Mouse (Mus musculus) CH12.LX (cell line): ENCODE measurements at regions not wholly inside any gene's neighbourhood (a gene's known extent, or its start where the extent isn't known, plus 50 kb on each side); places are given as distances from the start of the nearest gene placed in this dataset.

Experiments
- DNase-seq: peaks from one replicate; pipeline ENCODE4 v3.0.0-alpha.2; 2013; ENCODE audit errors: extremely low read depth
- H3K27ac ChIP-seq: 2 replicates; pipeline ENCODE4 v1.5.1; 2012; ENCODE audit warnings: low read depth, mild to moderate bottlenecking, control low read depth, moderate library complexity; ENCODE audit not compliant: insufficient read depth
- H3K27me3 ChIP-seq: replicated peaks from 2 replicates; pipeline ENCODE3; 2012; ENCODE audit warnings: inconsistent platforms
- H3K36me3 ChIP-seq, 2 experiments: replicated peaks in 1 of 2; 2 replicates each; pipeline versions ENCODE3 to v1.6.1; 2012; ENCODE audit warnings: inconsistent platforms in 1 of 2, low read length in 1 of 2, mild to moderate bottlenecking in 1 of 2, mixed read lengths in 1 of 2, moderate library complexity in 1 of 2; ENCODE audit not compliant: control insufficient read depth in 1 of 2, insufficient read depth in 1 of 2
- H3K4me1 ChIP-seq, 2 experiments: 2 replicates each; pipeline ENCODE4 v1.6.1; 2012; ENCODE audit warnings: inconsistent platforms in 1 of 2, moderate library complexity in 1 of 2; ENCODE audit not compliant: insufficient read depth in 2 of 2, control insufficient read depth in 1 of 2
- H3K4me2 ChIP-seq: 2 replicates; pipeline ENCODE4 v1.6.1; 2012; ENCODE audit warnings: low read depth, mild to moderate bottlenecking, control low read depth; ENCODE audit not compliant: poor library complexity, insufficient read depth, severe bottlenecking
- H3K4me3 ChIP-seq, 3 experiments: fragments of 150-350 bp in 1 of 3; sonication (generic) in 1 of 3; replicated peaks in 1 of 3; 2 replicates each; pipeline versions ENCODE3 to v1.5.1; 2011 to 2012; ENCODE audit warnings: low read depth in 2 of 3, low read length in 2 of 3, mild to moderate bottlenecking in 2 of 3, moderate library complexity in 2 of 3, control low read depth in 1 of 3, improper control_type of control experiment in 1 of 3, inconsistent platforms in 1 of 3, mixed read lengths in 1 of 3; ENCODE audit not compliant: poor library complexity in 1 of 3
- H3K79me2 ChIP-seq: replicated peaks from 2 replicates; pipeline ENCODE4 v1.6.1; 2012; ENCODE audit warnings: mild to moderate bottlenecking, moderate library complexity; ENCODE audit not compliant: control insufficient read depth, poor library complexity, insufficient read depth, severe bottlenecking; ENCODE audit errors: extremely low read depth
- H3K9ac ChIP-seq: 2 replicates; pipeline ENCODE4 v1.6.1; 2012; ENCODE audit warnings: low read depth, mild to moderate bottlenecking, control low read depth, moderate library complexity; ENCODE audit not compliant: insufficient read depth
- H3K9me3 ChIP-seq: replicated peaks from 2 replicates; pipeline ENCODE3; 2012; ENCODE audit warnings: low read length, inconsistent platforms, mixed read lengths
- BHLHE40 ChIP-seq: IDR thresholded peaks from 2 replicates; pipeline ENCODE4 v1.6.1; 2011; ENCODE audit warnings: mild to moderate bottlenecking, low read depth, low read length, improper control_type of control experiment
- CTCF ChIP-seq, 2 experiments: IDR thresholded peaks in 1 of 2; conservative IDR thresholded peaks in 1 of 2; 2 replicates each; pipeline ENCODE4 v1.5.1; 2011 to 2012; ENCODE audit warnings: low read depth in 2 of 2, low read length in 2 of 2, improper control_type of control experiment in 1 of 2, inconsistent platforms in 1 of 2, mild to moderate bottlenecking in 1 of 2, moderate library complexity in 1 of 2
- EP300 ChIP-seq: IDR thresholded peaks from 2 replicates; pipeline ENCODE4 v1.6.1; 2011; ENCODE audit warnings: low read length, improper control_type of control experiment
- IRF4 ChIP-seq: IDR thresholded peaks from 2 replicates; pipeline ENCODE4 v1.6.1; 2014; ENCODE audit warnings: low read depth, mild to moderate bottlenecking, inconsistent platforms, low read length, improper control_type of control experiment
- MEF2A ChIP-seq: IDR thresholded peaks from 2 replicates; pipeline ENCODE4 v1.6.1; 2014; ENCODE audit warnings: low read depth, mild to moderate bottlenecking, inconsistent platforms, low read length, improper control_type of control experiment, borderline replicate concordance
- MXI1 ChIP-seq: IDR thresholded peaks from 2 replicates; pipeline ENCODE4 v1.6.1; 2011; ENCODE audit warnings: mild to moderate bottlenecking, low read depth, low read length, improper control_type of control experiment
- MYC ChIP-seq: IDR thresholded peaks from 2 replicates; pipeline ENCODE4 v1.6.1; 2011; ENCODE audit warnings: low read depth, mild to moderate bottlenecking, improper control_type of control experiment, low read length
- NRF1 ChIP-seq: IDR thresholded peaks from 2 replicates; pipeline ENCODE4 v1.6.1; 2014; ENCODE audit warnings: low read depth, mild to moderate bottlenecking, inconsistent platforms, low read length, improper control_type of control experiment, moderate library complexity
- SMC3 ChIP-seq: IDR thresholded peaks from 2 replicates; pipeline ENCODE4 v1.6.1; 2011; ENCODE audit warnings: low read depth, low read length, improper control_type of control experiment
- ZNF384 ChIP-seq: IDR thresholded peaks from 2 replicates; pipeline ENCODE4 v1.6.1; 2012; ENCODE audit warnings: low read depth, low read length, improper control_type of control experiment, inconsistent platforms
- dilution Hi-C: fragments of 300-500 bp; cut with MboI; formaldehyde crosslinking; loops from 2 replicates; pipeline ENCODE4 v1.14.3; 2020; ENCODE audit warnings: low sequenced_read_pairs; ENCODE audit not compliant: extremely low pct_unique_long_range_greater_than_20kb, extremely low pct_ligation_motif_present
- in situ Hi-C: fragments of 300-500 bp; cut with MboI; formaldehyde crosslinking; loops from 3 replicates; pipeline ENCODE4 v1.14.3; 2019; ENCODE audit warnings: low sequenced_read_pairs, low pct_ligation_motif_present, low pct_unique_long_range_greater_than_20kb, mixed read lengths

- H3K9ac ChIP-seq: no peak overlapping the region
- in situ Hi-C loops: no loop called here
- TF ChIP-seq ZNF384 (peak; percentile 76), MEF2A (no peak), EP300 (peak; percentile 67), BHLHE40 (peak; percentile 43)
- TF ChIP-seq, all 38 proteins: peak for 3
- dilution Hi-C loops: no loop called here
- Histone ChIP-seq H3K4me1 (peaks cover 0 to 18% of the 10 kb centered on the region in 2 experiments; a peak in 2 of 4 replicates), H3K9me3 (no peaks in the 10 kb centered on the region), H3K79me2 (no peaks in the 10 kb centered on the region), H3K27me3 (peaks cover 3% of the 10 kb centered on the region), H3K4me3 (no peak overlapping the region), H3K36me3 (no peaks in the 10 kb centered on the region), H3K27ac (no peak overlapping the region), H3K4me2 (no peak overlapping the region)
- DNase-seq: peak; percentile 24
Measured at GRCm38 (mm10) chr9:104482440-104482839, 64.6 kb upstream of the Cpne4 start.

- H3K9me3 ChIP-seq: no peaks in the 10 kb centered on the region
- H3K27me3 ChIP-seq: peaks cover 3% of the 10 kb centered on the region
- H3K36me3 ChIP-seq: no peaks in the 10 kb centered on the region
- peaks cover 0 to 18% of the 10 kb centered on the region in 2 experiments; a peak in 2 of 4 replicates for H3K4me1 ChIP-seq
- H3K9ac ChIP-seq: no peak overlapping the region
- H3K79me2 ChIP-seq: no peaks in the 10 kb centered on the region
- dilution Hi-C loops (no loop called here), in situ Hi-C loops (no loop called here)
- no peak for TF ChIP-seq IRF4
- TF ChIP-seq CTCF (conservative IDR thresholded peaks at IDR 0.05 in 1 of 2, IDR thresholded peaks at IDR 0.05 in 1 of 2; ENCODE audit: low read depth in 2 of 2, low read length in 2 of 2): peak; percentile 65 to 69
- TF ChIP-seq SMC3: peak; percentile 50
- DNase-seq: peak; percentile 11
- no peak overlapping the region for H3K27ac ChIP-seq
- H3K4me3 ChIP-seq: no peak overlapping the region
- H3K4me2 ChIP-seq: no peak overlapping the region
Measured at GRCm38 (mm10) chr9:104480683-104481082, 66.4 kb upstream of the Cpne4 start.

GRCm38 (mm10) chr9:104474831-104475230 is 72.3 kb upstream of the Cpne4 start:
- dilution Hi-C loops: no loop called here
- in situ Hi-C loops: no loop called here
- no peak for TF ChIP-seq MYC
- no peak for TF ChIP-seq NRF1
- no peak for TF ChIP-seq MXI1
- Histone ChIP-seq H3K4me1 (no peaks in the 10 kb centered on the region), H3K27ac (no peak overlapping the region), H3K36me3 (no peaks in the 10 kb centered on the region), H3K9ac (no peak overlapping the region), H3K4me2 (no peak overlapping the region), H3K9me3 (no peaks in the 10 kb centered on the region), H3K27me3 (peaks cover 19% of the 10 kb centered on the region), H3K4me3 (no peak overlapping the region), H3K79me2 (no peaks in the 10 kb centered on the region)
- no peak for DNase-seq
